Mouse (Mus musculus): ENCODE data around the gene Tmprss6. TPM values are rescaled to one million over a fixed set of nuclear protein-coding genes. Genes with fewer than 3 reads are reported as not detected.

Gene Tmprss6
- polyA plus RNA-seq, 1 experiment = not detected

DNA sequence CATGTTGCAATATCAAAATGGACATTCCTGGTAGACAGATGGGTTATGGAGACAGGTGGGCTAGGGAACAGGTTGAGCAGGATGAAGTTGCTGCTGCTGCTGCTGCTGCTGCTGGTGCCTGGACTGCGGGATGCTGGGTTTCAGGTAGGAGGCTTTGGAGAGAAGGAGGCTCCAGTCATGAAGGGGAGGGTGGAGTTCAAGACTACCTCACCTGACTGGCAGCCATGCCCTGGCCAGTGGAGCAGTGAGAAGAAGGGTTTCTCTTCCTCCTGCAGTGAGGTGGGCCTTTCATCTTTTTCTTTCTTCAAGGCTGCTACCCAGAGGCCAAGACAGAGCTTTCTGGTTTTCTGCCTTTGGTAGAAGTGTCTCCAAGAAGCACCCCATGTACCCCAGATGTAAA, 8.4 kb upstream of the Tmprss6 start:
- TF ChIP-seq POLR2A (IDR thresholded peaks at IDR 0.05; ENCODE audit: insufficient read depth, low read depth, low read length) (no peak), CTCF (IDR thresholded peaks at IDR 0.05; ENCODE audit: insufficient read depth, low read depth, low read length) (no peak)
- H3K4me3 ChIP-seq (ENCODE audit: insufficient read depth, low read depth, low read length) = no peak overlapping the region
- 100% methylated on average over 1 of the region's 1 CpGs for WGBS
- no peak overlapping the region for H3K27ac ChIP-seq (ENCODE audit: insufficient read depth, low read depth, low read length)
- H3K4me1 ChIP-seq (ENCODE audit: control insufficient read depth, insufficient read depth, low read length) = peaks cover 9% of the 10 kb centered on the region

DNA sequence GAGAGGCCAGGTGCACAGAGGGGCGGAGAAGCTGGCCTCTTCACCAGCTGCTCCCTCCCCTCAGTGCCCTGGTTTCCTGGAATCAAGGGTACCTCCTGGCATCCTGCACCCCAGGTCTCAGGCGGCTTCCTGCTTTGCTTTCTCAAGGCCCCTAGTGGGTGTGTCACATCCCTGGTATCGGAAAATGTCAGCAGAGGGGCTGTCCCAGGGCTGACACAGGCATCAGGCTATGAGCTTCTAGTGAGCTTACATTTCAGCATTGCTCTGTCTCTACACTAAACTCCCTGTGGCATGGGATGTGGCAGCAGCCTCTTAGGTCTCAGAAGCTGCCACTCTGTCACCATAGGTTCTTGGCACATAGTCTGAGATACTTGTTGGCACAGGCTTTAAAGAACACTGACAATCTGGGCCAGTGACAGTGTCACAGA, 7.2 kb upstream of the Tmprss6 start:
- H3K27ac ChIP-seq (ENCODE audit: insufficient read depth, low read depth, low read length) = no peak overlapping the region
- no peak overlapping the region for H3K4me3 ChIP-seq (ENCODE audit: insufficient read depth, low read depth, low read length)
- TF ChIP-seq POLR2A (IDR thresholded peaks at IDR 0.05; ENCODE audit: insufficient read depth, low read depth, low read length) (no peak), CTCF (IDR thresholded peaks at IDR 0.05; ENCODE audit: insufficient read depth, low read depth, low read length) (no peak)
- 70% methylated on average over 3 of the region's 3 CpGs for WGBS
- H3K4me1 ChIP-seq (ENCODE audit: control insufficient read depth, insufficient read depth, low read length) = peaks cover 9% of the 10 kb centered on the region

DNA sequence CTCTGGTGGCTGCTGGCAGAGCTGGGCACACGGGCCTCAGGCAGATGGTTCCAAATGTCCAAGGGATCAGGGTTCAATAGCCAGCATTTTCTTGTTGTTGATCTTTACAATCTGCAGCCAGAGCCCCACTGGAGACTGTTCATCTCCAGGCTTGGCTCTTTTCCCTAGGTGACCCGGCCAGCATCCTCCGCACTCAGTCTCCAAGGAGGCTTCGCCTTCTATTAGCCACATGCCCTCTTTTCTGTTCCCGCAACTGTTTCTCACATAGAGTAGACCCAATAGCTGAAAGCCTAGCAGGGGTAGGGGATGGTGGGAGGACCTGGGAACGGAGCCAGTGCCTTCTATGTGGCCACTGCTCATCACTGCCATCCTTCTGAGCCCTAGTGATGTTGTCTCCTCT, 5.0 kb upstream of the Tmprss6 start:
- no peak overlapping the region for H3K27ac ChIP-seq (ENCODE audit: insufficient read depth, low read depth, low read length)
- TF ChIP-seq CTCF (IDR thresholded peaks at IDR 0.05; ENCODE audit: insufficient read depth, low read depth, low read length) = no peak
- TF ChIP-seq POLR2A (IDR thresholded peaks at IDR 0.05; ENCODE audit: insufficient read depth, low read depth, low read length) = no peak
- peaks cover 5% of the 10 kb centered on the region; the same call in 1 of the 2 replicates for H3K4me1 ChIP-seq (ENCODE audit: control insufficient read depth, insufficient read depth, low read length)
- 71% methylated on average over 6 of the region's 6 CpGs for WGBS
- no peak overlapping the region for H3K4me3 ChIP-seq (ENCODE audit: insufficient read depth, low read depth, low read length)

DNA sequence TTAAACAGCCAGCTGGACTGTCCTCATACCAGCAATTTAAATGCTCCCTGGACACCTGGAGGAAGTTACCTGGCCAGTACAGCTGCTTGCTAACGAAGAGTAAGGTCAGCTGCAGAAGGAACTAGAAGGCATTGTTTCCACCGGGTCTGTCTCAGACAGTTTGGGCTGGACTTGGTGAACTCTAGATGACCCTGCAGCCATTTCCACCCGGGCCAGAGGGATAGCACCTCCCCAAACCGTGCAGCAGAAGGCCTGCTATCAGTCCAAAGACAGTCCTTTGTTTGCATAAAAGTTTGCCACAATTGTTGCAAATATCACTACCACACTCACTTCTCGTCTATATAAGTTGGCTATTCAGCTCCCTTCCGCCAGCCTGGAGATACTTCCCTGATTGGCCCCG, 3.5 kb upstream of the Tmprss6 start:
- TF ChIP-seq CTCF (IDR thresholded peaks at IDR 0.05; ENCODE audit: insufficient read depth, low read depth, low read length) (no peak), POLR2A (IDR thresholded peaks at IDR 0.05; ENCODE audit: insufficient read depth, low read depth, low read length) (no peak)
- WGBS = 68% methylated on average over 7 of the region's 7 CpGs
- Histone ChIP-seq H3K27ac (ENCODE audit: insufficient read depth, low read depth, low read length) (no peak overlapping the region), H3K4me3 (ENCODE audit: insufficient read depth, low read depth, low read length) (no peak overlapping the region), H3K4me1 (ENCODE audit: control insufficient read depth, insufficient read depth, low read length) (peaks cover 5% of the 10 kb centered on the region; the same call in 1 of the 2 replicates)

DNA sequence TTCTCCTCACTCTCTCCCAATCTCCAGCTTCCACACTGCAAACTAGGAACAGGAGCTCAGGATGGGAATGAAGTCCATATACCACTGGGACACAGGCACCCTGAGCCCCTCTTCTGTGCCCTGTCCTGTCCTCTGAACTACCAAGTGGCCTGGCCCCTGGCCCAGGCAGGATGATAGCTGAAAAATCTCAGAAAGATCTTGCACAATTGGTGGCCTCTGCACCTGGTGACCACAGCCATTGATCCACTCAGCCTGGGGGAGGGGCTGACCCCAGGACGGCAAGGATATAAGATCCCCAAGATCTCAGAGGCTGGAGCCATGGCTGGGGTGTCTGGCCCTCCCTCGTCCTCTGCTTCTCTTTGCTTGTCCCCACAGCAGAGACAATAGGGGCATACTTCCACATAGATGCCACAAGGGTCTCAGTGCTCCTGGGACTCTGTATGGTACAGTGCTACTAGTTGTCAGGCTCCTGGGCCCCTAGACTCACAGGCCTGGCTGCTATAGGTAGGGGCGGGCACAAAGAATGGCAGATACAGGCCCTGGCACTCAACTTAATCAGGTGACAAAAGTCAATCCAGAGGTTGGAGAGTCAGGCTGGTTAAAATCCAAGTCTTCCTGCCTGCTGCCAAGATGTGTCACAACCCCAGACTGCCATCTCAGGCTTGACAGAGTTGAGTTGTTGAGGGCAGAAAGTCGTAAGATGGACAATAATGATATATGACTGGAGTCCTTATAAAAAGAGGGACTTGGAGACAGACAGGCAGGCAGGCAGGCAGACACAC, 2.3 kb upstream of the Tmprss6 start:
- peaks cover 5% of the 10 kb centered on the region; the same call in 1 of the 2 replicates for H3K4me1 ChIP-seq (ENCODE audit: control insufficient read depth, insufficient read depth, low read length)
- H3K27ac ChIP-seq (ENCODE audit: insufficient read depth, low read depth, low read length) = no peak overlapping the region
- 85% methylated on average over 4 of the region's 4 CpGs for WGBS
- no peak overlapping the region for H3K4me3 ChIP-seq (ENCODE audit: insufficient read depth, low read depth, low read length)
- TF ChIP-seq POLR2A (IDR thresholded peaks at IDR 0.05; ENCODE audit: insufficient read depth, low read depth, low read length) (no peak), CTCF (IDR thresholded peaks at IDR 0.05; ENCODE audit: insufficient read depth, low read depth, low read length) (no peak)

DNA sequence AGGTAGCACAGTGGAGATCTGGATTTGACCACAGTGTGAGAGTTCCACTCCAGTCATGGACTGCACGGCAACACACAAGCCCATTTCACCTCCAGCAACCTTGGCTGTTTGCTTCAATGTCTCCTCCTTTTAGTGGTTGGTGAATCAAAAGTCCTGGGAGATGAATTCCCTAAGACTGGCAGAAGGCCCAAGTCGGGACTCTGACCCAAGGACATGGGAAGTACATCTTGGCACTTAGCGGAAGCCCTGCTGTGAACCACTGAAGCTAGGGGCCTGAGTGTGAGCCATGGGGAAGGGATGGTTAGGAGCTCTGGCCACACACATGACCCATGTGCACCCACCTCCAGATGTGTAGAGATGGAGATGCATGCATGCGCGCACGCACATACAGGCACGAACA, 864 bp downstream of the Tmprss6 start:
- WGBS = 89% methylated on average over 7 of the region's 7 CpGs
- Histone ChIP-seq H3K4me1 (ENCODE audit: control insufficient read depth, insufficient read depth, low read length) (no peaks in the 10 kb centered on the region), H3K4me3 (ENCODE audit: insufficient read depth, low read depth, low read length) (no peak overlapping the region), H3K27ac (ENCODE audit: insufficient read depth, low read depth, low read length) (no peak overlapping the region)
- TF ChIP-seq CTCF (IDR thresholded peaks at IDR 0.05; ENCODE audit: insufficient read depth, low read depth, low read length) = no peak
- TF ChIP-seq POLR2A (IDR thresholded peaks at IDR 0.05; ENCODE audit: insufficient read depth, low read depth, low read length) = no peak

DNA sequence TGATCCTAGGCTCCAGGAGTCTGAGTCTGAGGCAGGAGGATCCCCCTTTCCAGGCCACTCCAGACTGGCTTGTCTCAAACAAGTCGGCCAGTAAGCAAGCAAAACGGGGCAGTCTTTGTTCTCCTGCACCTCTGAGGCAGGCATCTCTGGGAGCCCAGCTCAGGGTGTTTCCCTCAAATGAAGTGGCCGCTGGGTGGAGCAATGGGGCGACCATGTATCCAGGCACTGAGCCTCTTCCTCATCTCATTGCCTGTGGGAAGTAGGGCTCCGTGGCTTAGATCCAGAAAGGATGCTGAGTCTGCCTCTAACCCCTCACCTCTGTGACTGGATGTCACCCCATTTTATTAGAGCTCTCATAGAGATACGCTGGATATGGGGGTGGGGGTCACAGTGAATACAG, 1.6 kb downstream of the Tmprss6 start:
- no peak overlapping the region for H3K4me3 ChIP-seq (ENCODE audit: insufficient read depth, low read depth, low read length)
- TF ChIP-seq CTCF (IDR thresholded peaks at IDR 0.05; ENCODE audit: insufficient read depth, low read depth, low read length) (no peak), POLR2A (IDR thresholded peaks at IDR 0.05; ENCODE audit: insufficient read depth, low read depth, low read length) (no peak)
- WGBS = 43% methylated on average over 6 of the region's 6 CpGs

DNA sequence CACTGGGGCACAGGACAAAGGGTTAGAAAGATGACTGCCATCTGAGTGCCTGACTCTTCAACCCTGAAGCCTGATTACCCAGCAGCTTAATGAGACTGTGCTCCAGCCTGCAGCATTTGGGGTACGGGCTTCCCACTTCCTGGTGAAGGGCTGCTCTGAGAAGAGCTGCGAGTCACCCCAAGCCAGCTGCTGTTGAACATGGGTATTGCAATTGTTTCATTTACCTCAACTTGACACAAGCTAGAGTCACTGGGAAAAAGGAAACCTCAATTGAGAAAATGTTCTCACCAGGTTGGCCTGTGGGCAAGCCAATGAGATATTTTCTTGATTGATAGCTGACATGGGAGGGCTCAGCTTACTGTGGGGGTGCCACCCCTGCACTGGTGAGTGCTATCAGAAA, 5.5 kb downstream of the Tmprss6 start:
- no peak overlapping the region for H3K4me3 ChIP-seq (ENCODE audit: insufficient read depth, low read depth, low read length)
- no peak for TF ChIP-seq CTCF (IDR thresholded peaks at IDR 0.05; ENCODE audit: insufficient read depth, low read depth, low read length)
- no peak for TF ChIP-seq POLR2A (IDR thresholded peaks at IDR 0.05; ENCODE audit: insufficient read depth, low read depth, low read length)
- H3K4me1 ChIP-seq (ENCODE audit: control insufficient read depth, insufficient read depth, low read length) = no peaks in the 10 kb centered on the region
- no peak overlapping the region for H3K27ac ChIP-seq (ENCODE audit: insufficient read depth, low read depth, low read length)
- WGBS = 60% methylated on average over 2 of the region's 2 CpGs

More for the DNA sequence above, 1.6 kb downstream of the Tmprss6 start:
- Histone ChIP-seq H3K4me1 (ENCODE audit: control insufficient read depth, insufficient read depth, low read length) (no peaks in the 10 kb centered on the region), H3K27ac (ENCODE audit: insufficient read depth, low read depth, low read length) (no peak overlapping the region)

DNA sequence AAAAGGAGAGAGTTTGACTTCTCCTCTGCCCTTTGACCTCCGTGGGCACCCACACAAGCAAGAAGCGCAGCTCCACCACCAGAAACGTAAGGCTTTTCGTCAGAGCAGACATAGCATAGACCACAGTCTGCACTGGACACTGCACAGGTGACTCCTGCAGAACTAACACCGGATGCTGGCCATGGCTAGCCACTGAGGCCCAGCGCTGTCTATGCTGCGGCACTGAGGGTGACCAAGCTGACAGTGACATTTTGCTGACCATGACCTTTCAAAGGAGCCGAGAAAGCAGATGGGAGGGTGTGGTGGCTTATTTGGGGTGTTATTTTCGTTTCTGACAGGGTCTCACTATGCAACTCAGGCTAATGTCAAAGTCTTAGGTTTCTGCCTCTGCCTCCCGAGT, 11.2 kb downstream of the Tmprss6 start:
- WGBS = 86% methylated on average over 10 of the region's 10 CpGs
- no peak overlapping the region for H3K27ac ChIP-seq (ENCODE audit: insufficient read depth, low read depth, low read length)
- no peak overlapping the region for H3K4me3 ChIP-seq (ENCODE audit: insufficient read depth, low read depth, low read length)
- peaks cover 10% of the 10 kb centered on the region; the same call in 1 of the 2 replicates for H3K4me1 ChIP-seq (ENCODE audit: control insufficient read depth, insufficient read depth, low read length)
- TF ChIP-seq CTCF (IDR thresholded peaks at IDR 0.05; ENCODE audit: insufficient read depth, low read depth, low read length) (no peak), POLR2A (IDR thresholded peaks at IDR 0.05; ENCODE audit: insufficient read depth, low read depth, low read length) (no peak)

Measured in olfactory bulb, adult 2 months (tissue).